Mouse (Mus musculus) hindbrain, postnatal 0 days (tissue): Measurements from ENCODE around the gene Cc2d2a. TPM values are rescaled to one million over a fixed set of nuclear protein-coding genes. Genes with fewer than 3 reads are reported as not detected.

ENCODE experiments used
- ATAC-seq: fragments of 200-750 bp; cut with Nextera tagmentation; 2 replicates; pipeline ENCODE4 v1.8.0; 2017; ENCODE audit warnings: mild to moderate bottlenecking, moderate TSS enrichment, moderate library complexity
- DNase-seq: peaks from one replicate; pipeline ENCODE4 v3.0.0-alpha.2; 2015; ENCODE audit warnings: low spot score
- H3K27ac ChIP-seq: fragments of 300-500 bp; sonication (generic); 2 replicates; pipeline ENCODE4 v1.5.1; 2014; ENCODE audit warnings: mild to moderate bottlenecking
- H3K27me3 ChIP-seq: fragments of 300-500 bp; sonication (generic); 2 replicates; pipeline ENCODE4 v1.6.1; 2014; ENCODE audit warnings: low read length, mixed read lengths; ENCODE audit not compliant: insufficient read depth
- H3K36me3 ChIP-seq: fragments of 300-500 bp; sonication (generic); 2 replicates; pipeline ENCODE4 v1.6.1; 2014; ENCODE audit warnings: low read length, mixed read lengths; ENCODE audit not compliant: insufficient read depth
- H3K4me1 ChIP-seq: fragments of 300-500 bp; sonication (generic); 2 replicates; pipeline ENCODE4 v1.6.1; 2014; ENCODE audit warnings: antibody characterized with exemption, low read length, mixed read lengths; ENCODE audit not compliant: insufficient read depth
- H3K4me2 ChIP-seq: fragments of 300-500 bp; sonication (generic); 2 replicates; pipeline ENCODE4 v1.6.1; 2014; ENCODE audit warnings: low read depth, mild to moderate bottlenecking, low read length, moderate library complexity, mixed read lengths
- H3K4me3 ChIP-seq: fragments of 300-500 bp; sonication (generic); 2 replicates; pipeline ENCODE4 v1.5.1; 2014; ENCODE audit warnings: low read length
- H3K9ac ChIP-seq: fragments of 300-500 bp; sonication (generic); replicated peaks from 2 replicates; pipeline ENCODE4 v1.6.1; 2014; ENCODE audit warnings: mild to moderate bottlenecking, low read length, moderate library complexity, mixed read lengths
- H3K9me3 ChIP-seq: fragments of 300-500 bp; sonication (generic); 2 replicates; pipeline ENCODE4 v1.6.1; 2016; ENCODE audit warnings: low read length, mixed read lengths
- CTCF ChIP-seq: IDR thresholded peaks from 2 replicates; pipeline ENCODE4 v1.5.1; 2016; ENCODE audit warnings: antibody characterized with exemption, control low read depth, low read depth
- WGBS: fragments of 180-500 bp; shearing (Covaris S2); extraction: QIAGEN DNeasy Blood & Tissue Kit; methylation state at CpG from one replicate; pipeline ENCODE4 v1.1.7; 2014; 5-methylcytosine and 5-hydroxymethylcytosine counted together
- polyA plus RNA-seq: library from polyadenylated mRNA; unstranded; fragments of >200 nt; fragmentation: Nextera tagmentation; extraction: Ambion mirVana; gene quantifications from 2 replicates; pipeline ENCODE4 v1.2.1, GENCODE M21; 2015
- total RNA-seq: library from RNA; depleted of rRNA; stranded (reverse); fragments of >200 nt; gene quantifications from 2 replicates; pipeline ENCODE4 v1.2.3, GENCODE M21; 2014; rRNA removed

The Cc2d2a gene
- total RNA-seq, result 5.6 and 6.6 TPM in 2 replicates
- 5.1 and 7.6 TPM in 2 replicates for polyA plus RNA-seq

GRCm38 (mm10) chr5:43661997-43662961 lies at the start of gene Cc2d2a:
Gene Cc2d2a (plus strand): TSS chr5:43662346.
- 4% methylated on average over 19 of the region's 19 CpGs for WGBS
- Histone ChIP-seq H3K27me3 (no peaks in the 10 kb centered on the region), H3K9ac (peak within 1 kb of the TSS; percentile 60), H3K9me3 (no peaks in the 10 kb centered on the region), H3K4me3 (peak within 1 kb of the TSS; percentile 41), H3K4me1 (peaks cover 9% of the 10 kb centered on the region), H3K27ac (peak within 1 kb of the TSS; percentile 80), H3K36me3 (no peaks in the 10 kb centered on the region), H3K4me2 (peak within 1 kb of the TSS; percentile 52)
- ATAC-seq (peak; percentile 83), DNase-seq (peak; percentile 83)
- TF ChIP-seq CTCF, result peak; percentile 36

- WGBS, result 40% methylated on average over 7 of the region's 7 CpGs
- peak; percentile 62 for DNase-seq
- Histone ChIP-seq H3K4me2 (no peak overlapping the region), H3K27ac (peak overlapping the region; percentile 22; the same call in 1 of the 2 replicates), H3K4me1 (no peaks in the 10 kb centered on the region; the same call in 1 of the 2 replicates), H3K27me3 (no peaks in the 10 kb centered on the region), H3K4me3 (no peak overlapping the region), H3K9me3 (no peaks in the 10 kb centered on the region), H3K9ac (no peak overlapping the region), H3K36me3 (no peaks in the 10 kb centered on the region)
- ATAC-seq, result peak; percentile 56; the same call in 1 of the 2 replicates
- peak; percentile 46 for TF ChIP-seq CTCF
These were observed 40.4 kb upstream of the Cc2d2a start for GRCm38 (mm10) chr5:43621575-43622299.

- ATAC-seq, result no peak
- WGBS, result 72% methylated on average over 4 of the region's 4 CpGs
These were observed 36.7 kb upstream of the Cc2d2a start for GRCm38 (mm10) chr5:43625407-43625806.

GRCm38 (mm10) chr5:43634071-43634601 lies 28.0 kb upstream of the Cc2d2a start:
- Histone ChIP-seq H3K36me3 (no peaks in the 10 kb centered on the region), H3K9me3 (no peaks in the 10 kb centered on the region), H3K4me1 (no peaks in the 10 kb centered on the region), H3K4me2 (no peak overlapping the region), H3K27ac (no peak overlapping the region), H3K4me3 (no peak overlapping the region), H3K27me3 (no peaks in the 10 kb centered on the region), H3K9ac (no peak overlapping the region)
- 89% methylated on average over 5 of the region's 5 CpGs for WGBS
- DNase-seq (no peak), ATAC-seq (peak; percentile 51; the same call in 1 of the 2 replicates)
- no peak for TF ChIP-seq CTCF

More at GRCm38 (mm10) chr5:43625407-43625806, 36.7 kb upstream of the Cc2d2a start:
- Histone ChIP-seq H3K27me3 (no peaks in the 10 kb centered on the region), H3K9me3 (no peaks in the 10 kb centered on the region), H3K4me2 (no peak overlapping the region), H3K27ac (no peak overlapping the region), H3K9ac (no peak overlapping the region), H3K4me1 (no peaks in the 10 kb centered on the region; the same call in 1 of the 2 replicates), H3K4me3 (no peak overlapping the region), H3K36me3 (no peaks in the 10 kb centered on the region)
- DNase-seq, result no peak
- no peak for TF ChIP-seq CTCF

- H3K9ac ChIP-seq, result no peak overlapping the region
- no peak overlapping the region for H3K27ac ChIP-seq
- no peaks in the 10 kb centered on the region for H3K4me1 ChIP-seq
- TF ChIP-seq CTCF, result peak; percentile 80
- no peak overlapping the region for H3K4me3 ChIP-seq
- peak; percentile 81 for ATAC-seq
- 25% methylated on average over 9 of the region's 9 CpGs for WGBS
- no peaks in the 10 kb centered on the region for H3K27me3 ChIP-seq
- H3K4me2 ChIP-seq, result no peak overlapping the region
- DNase-seq, result peak; percentile 76
- H3K9me3 ChIP-seq, result no peaks in the 10 kb centered on the region
- H3K36me3 ChIP-seq, result no peaks in the 10 kb centered on the region
These were observed 27.5 kb upstream of the Cc2d2a start for GRCm38 (mm10) chr5:43634602-43635081.

- 50% methylated on average over 4 of the region's 4 CpGs for WGBS
- ATAC-seq, result no peak
- H3K4me1 ChIP-seq, result no peaks in the 10 kb centered on the region
These were observed 17.1 kb upstream of the Cc2d2a start for GRCm38 (mm10) chr5:43645020-43645419.

More at GRCm38 (mm10) chr5:43645020-43645419, 17.1 kb upstream of the Cc2d2a start:
- no peak for TF ChIP-seq CTCF
- H3K27me3 ChIP-seq, result no peaks in the 10 kb centered on the region
- H3K9ac ChIP-seq, result no peak overlapping the region
- no peak overlapping the region for H3K27ac ChIP-seq
- H3K36me3 ChIP-seq, result no peaks in the 10 kb centered on the region
- no peak overlapping the region for H3K4me3 ChIP-seq
- H3K9me3 ChIP-seq, result no peaks in the 10 kb centered on the region
- no peak for DNase-seq
- H3K4me2 ChIP-seq, result no peak overlapping the region
